Mouse (Mus musculus): ENCODE measurements around the gene Cttnbp2nl.

Gene Cttnbp2nl

DNA sequence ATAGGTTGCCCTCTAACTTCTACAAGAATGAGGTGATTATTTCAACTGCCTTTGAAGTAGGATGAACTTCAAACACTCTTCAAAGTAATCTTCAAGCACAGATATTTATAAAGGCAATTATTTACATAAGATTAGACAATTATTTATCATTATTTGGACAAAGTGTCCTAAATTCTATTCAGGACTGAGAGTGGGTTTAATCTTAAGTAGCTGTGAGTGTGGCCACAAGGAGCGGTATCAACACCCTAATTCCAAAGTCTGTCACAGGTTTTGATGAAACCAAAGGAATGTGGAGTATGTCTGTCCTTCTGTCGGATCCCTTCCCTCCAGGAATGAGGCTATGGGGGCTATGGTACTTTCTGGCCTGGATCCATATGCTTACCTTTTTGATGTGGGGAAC is 38.0 kb downstream of the Cttnbp2nl start:
- no peak for DNase-seq (ENCODE audit: low read depth, low spot score)

DNA sequence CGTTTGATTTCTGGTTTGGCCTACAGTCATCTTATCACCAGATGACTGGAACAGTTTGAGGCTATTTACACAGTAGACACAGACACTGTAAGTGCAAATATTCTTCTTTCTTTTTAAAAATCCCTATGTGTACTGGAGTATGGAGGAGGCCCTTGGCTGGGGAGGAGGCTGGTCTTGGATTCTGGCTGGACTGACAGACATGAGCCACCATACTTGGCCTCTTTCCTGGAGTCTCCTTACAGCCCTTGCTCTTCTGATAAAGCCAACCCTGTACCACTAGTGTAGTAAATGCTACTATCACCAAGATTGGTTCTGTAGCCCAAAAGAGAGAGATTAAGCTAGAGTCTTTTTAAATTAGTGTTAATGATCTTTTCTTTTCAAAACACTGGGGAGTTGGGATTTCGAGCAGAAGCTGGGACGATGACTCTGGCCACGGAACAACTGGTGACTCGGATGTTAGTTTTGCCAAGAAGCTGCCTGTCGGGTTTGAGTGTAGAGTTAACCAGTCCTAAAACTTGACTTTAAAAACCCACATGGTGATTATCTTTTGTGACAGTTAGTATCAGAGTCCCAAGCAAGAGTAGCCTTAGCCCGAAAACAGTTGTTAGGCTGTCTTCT is 40.1 kb downstream of the Cttnbp2nl start:
- DNase-seq (ENCODE audit: low read depth, low spot score): no peak

DNA sequence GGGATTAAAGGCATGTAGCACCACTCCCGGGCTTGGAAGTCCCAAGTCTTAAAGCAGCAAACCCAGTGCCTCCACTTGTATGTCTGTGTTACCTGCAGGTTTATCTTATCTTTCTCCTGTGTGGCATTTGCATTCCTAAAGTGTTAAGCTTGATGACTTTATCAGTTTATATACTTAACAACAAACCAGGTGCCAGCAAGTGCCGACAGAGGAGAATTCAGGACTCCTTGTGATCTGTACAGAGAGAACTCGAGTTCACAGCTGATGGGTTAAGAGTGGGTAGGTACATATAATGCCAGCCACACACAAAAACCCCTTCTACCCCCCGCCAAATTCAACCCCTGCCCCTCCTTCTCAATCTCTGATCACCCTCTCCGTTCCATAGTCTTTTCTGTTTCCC is 41.1 kb downstream of the Cttnbp2nl start:
- no peak for DNase-seq (ENCODE audit: low read depth, low spot score)

DNA sequence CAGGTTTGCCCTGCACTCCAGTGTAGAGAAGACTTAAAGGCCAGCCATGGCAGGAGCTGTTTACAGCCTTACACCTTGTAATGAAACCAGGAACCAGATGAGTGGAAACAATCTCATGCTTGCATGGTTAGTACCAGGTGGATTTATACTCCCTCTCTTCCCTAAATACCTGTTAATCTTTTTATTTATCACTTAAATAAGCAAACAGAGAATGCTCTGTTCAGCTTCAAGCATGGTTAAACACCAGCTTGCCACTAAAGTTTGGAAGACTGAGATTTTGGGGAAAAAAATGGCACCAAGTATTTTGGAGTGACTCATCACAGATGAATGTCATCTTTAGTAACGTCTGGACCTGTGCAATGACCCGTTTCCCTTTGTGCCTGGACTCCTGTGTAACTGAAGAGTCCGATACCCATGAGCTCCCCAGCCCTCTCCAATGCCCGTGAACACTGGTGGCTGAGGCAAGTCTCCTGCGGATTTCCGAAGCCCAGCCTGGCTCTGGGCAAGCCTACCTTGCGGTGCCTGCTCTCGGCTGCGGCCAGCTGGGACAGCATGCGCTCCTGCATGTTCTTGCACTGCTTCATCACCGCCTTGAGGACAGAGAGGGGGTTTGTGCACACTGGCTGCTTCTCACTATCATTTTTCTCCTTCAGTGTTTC is 42.1 kb downstream of the Cttnbp2nl start:
- DNase-seq (ENCODE audit: low read depth, low spot score): no peak

DNA sequence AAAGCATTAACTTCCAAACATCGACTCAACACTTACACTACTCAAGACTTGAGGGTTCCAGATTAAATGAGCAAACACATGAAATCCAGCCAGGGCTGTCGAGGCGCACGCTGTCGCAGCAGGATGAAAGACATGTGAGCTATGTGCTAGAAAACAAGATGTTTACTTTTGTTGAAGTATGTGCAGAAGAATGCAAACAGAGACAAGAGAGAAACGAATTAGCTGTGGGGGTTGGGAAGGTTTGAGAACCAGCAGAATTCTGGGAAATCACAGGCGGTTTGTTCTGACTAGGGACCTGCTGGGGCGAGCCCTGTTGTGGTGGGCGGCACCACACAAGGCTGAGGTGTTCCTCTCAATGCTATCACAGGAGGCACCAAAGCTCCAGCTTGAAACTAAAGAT is 44.9 kb downstream of the Cttnbp2nl start:
- DNase-seq (ENCODE audit: low read depth, low spot score): no peak

DNA sequence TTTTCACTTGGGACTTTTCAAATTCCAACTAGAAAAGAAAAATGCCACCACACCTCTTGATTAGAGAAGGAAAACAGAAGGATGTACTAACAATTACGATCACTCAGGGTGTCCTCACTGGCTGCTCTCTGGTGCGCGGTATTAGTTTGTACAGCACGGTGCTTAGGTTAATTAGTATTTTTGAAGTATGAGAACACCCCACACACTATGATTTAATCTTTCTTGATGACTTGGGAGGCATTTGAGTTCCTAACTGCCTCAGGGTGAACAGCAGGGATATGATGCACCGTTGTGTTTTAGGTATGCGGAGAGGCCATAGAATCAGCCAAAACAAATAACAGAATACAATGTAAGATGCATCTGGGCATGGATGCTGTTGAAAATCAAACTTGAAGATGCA is 46.8 kb downstream of the Cttnbp2nl start:
- no peak for DNase-seq (ENCODE audit: low read depth, low spot score)

DNA sequence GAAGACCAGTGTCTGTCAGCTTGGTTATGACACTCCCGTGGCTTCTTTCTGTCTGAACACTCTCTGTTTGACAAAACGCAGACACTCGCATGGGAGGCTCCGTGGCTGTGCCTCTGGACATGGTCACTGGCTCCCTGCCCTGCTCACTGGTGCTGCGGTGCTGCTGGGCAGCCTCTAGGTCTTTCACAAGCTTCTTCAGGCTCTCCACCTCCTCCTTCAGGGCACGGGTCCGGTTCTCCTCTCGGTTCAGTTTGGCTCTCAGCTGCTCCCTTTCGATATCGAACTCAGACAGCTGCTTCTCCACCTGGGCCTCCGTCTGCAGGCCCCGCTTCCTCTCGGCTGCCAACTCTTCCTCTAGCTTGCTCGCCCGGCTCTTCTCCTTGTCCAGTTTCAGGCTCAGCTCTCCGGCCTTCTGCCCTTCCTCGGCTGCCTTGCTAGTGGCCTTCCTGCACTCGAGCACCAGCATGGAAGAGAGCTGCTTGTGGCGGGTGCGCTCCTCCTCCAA is 47.3 kb downstream of the Cttnbp2nl start:
- DNase-seq (ENCODE audit: low read depth, low spot score): no peak

DNA sequence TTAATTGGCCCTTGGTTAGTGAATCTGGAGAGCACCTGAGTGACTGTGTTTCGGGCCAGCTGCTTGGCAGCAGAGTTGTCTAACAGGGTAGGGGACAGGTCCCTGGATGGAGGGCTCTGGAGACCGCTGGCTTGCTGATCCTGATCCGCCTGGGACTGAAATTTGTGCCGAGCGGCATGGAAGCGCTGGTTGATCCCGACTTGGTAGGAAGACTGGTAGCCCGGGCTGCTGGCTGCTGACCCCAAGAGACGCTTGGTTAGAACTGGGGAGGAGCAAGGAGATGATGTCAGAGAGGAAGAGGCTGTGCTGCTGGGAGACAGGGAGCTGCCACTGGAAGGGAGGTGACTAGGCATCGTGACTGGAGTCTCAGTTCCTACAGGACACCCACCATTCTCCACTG is 47.9 kb downstream of the Cttnbp2nl start:
- DNase-seq (ENCODE audit: low read depth, low spot score): no peak

DNA sequence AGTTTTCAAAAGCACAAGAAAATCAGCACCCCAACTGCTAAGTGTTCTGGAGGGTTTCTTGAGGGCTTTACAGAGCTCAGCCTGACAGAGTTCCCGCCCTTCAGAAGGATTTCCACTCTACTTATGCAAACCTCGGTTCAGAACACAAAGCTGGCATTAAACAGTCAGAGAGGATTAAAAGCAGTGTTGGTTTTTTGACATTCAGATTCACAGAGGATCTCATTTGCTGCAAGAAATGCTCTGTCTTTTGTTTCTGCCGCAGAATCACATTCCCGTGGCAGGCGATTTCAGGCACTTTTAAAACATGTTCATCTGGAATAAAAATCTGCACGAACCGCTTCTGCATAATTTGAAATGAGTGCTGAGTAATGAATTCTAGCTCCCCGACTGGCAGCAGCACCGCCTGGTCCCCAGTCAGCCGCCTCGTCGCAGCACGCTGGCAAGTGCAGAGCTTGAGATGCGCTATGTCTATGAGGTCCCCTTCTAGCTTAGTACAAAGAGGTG is 48.9 kb downstream of the Cttnbp2nl start:
- DNase-seq (ENCODE audit: low read depth, low spot score): no peak

DNA sequence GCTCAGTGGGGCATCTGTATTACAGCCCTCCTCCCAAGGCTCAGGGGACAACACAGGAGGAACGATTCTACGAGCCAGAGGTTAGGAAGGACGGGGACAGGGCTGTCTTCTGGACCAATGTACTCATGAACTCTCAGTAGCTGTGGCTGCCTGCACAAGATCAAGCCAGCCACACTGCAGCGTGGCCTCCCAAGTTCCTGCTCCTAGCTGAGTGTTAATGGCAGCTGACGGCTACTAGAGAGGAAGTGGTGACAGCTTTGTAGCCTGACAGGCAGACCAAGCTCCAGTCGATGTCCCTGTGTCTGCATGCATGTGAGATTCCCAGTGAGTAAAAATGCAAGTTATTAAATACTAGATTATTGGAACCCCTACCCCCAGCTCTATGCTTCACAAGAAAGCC is 51.6 kb downstream of the Cttnbp2nl start:
- no peak for DNase-seq (ENCODE audit: low read depth, low spot score)

DNA sequence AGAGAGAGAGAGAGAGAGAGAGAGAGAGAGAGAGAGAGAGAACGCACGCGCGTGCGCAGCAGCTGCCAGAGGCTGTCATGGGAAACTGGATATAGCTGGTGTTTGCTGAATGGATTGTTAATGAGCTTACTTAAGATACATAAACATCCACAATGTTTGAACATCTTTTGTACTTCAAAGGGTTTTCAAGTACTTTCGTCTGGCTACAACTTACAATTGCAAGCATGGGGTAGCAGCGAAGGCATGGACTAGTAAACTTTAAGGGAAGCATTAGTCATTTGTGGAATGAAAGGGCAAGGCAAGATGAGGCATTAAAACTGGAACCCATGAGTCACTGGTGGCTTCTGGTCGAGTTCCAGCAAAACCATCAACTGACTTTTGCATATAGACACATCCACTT is 52.4 kb downstream of the Cttnbp2nl start:
- DNase-seq (ENCODE audit: low read depth, low spot score): no peak

DNA sequence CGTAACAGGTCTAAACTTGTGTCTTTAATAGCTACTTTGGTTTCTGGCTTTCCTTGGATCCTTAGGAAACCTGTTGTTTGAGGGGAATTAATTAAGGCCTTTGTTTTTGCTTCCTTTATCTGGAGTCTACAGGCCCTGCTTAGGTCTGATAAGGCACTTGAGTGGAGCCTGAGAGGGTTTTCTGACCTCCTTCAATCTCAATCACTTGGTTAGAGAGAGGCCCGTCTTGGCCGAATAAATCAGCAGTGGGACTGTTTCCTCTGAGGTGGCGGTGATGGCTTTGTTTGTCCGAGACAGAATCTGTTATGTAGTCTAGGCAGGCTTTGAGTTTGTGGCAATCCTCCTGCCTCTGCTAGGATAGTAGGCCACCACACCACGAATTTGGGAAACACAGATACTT is 55.4 kb downstream of the Cttnbp2nl start:
- DNase-seq (ENCODE audit: low read depth, low spot score): no peak

DNA sequence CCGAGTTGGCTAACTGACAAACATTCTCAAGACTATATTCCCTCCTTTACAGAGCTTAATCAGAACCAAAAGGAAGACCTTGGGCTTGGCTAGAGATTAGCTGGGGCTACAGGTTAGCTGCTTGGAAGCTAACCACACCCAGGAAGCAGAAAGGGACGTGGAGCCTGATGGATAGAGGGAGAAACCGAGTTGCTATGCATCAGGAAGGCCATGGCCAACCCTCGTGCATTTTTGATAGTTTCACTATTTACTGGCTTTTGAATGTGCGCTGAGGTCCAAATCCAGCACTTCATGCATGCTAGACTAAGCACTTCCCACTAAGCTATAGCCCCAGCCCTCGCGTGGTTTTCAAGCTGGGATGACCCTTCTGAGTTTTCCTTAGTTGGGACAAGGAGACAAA is 57.2 kb downstream of the Cttnbp2nl start:
- DNase-seq (ENCODE audit: low read depth, low spot score): no peak

DNA sequence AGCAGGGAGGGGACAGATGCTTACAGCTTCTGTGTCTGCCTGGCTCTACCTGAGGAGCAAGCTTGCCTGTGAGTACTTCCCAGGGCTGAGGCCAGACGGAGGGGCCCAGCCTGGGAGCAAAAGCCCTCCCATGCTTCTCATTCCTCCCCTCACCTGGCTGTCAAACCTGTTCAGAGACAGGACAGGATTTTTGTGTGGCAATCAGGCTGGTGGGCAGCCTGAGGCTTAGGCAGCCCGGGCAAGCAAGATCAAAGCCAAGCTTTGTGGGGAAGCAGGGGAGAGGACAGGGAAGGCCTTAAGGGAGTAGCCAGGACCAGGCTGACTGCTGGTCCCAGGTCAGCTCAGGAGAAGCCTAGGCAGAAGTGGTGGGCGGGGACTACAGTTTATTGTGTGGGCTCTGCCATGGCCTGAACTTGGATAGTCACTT is 58.5 kb downstream of the Cttnbp2nl start:
- DNase-seq (ENCODE audit: low read depth, low spot score): no peak

DNA sequence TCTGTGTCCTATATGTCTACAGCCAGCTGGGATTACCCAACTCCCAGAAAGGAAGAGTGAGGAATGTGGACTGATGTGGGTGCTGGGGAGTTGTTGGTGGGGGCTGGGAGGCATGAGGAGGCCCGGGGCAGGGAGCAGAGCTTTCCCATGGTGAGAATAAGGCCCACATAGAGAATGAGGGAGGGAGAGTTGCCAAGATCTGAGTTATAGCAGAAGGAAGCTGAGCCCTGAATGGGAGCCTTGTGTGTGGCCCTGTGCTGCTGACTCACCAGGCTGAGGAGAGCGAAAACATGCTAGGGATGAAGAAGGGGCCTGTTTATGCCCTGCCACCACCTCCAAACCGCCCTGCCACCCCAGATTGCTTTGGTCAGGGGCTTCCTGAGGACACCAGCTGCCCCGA is 59.1 kb downstream of the Cttnbp2nl start:
- DNase-seq (ENCODE audit: low read depth, low spot score): no peak

DNA sequence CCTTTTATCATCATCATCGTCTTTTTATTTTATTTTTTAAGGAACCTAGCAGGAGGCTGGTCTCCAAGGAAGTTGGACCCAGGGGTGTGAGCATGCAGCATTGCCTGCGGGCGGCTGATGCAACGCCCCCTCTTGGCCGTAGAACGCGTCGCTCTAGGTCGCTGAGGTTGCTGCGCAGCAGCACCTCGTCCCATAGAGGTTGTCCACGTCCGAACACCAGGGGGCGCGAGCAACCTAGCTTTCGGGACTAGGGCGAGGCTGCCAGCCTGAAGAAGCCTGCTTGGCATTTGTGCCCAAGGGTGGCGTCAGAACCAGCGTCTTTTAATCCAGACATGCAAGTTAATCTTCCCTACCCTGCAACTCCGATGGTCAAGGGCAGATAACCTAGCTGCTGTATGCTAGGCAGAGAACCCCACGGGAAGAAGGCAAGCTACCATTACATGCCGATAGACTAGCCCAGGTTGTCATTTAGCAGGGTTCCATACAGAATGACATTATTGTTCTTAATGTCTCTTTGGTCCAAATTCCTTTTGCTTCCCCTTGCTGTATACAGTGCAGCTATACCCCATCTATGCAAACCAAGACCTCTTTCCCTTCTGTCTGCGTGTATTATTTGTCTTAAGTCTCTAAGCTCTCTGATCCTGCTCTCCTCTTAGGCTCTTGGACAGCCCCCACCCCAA is 60.1 kb downstream of the Cttnbp2nl start:
- peak; percentile 91 for DNase-seq (ENCODE audit: low read depth, low spot score)

DNA sequence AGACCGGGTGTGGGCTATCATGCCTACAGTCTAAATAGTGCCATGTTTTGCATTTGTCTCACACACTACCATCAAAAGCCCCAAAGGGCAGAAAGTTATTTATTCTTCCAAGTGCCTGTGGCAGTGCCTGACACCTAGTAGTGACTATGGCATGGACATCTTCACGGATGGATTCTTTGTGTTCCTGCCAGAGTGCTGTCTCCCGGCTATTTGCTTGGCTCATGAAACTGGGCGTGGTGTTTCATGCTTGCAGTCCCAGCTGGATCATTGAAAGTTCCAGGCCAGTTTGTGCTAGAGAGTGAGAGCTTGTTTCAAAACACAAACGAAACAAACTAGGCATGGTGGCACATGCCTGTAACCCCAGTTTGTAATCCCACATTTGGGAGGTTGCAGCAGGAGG is 61.2 kb downstream of the Cttnbp2nl start:
- no peak for DNase-seq (ENCODE audit: low read depth, low spot score)

DNA sequence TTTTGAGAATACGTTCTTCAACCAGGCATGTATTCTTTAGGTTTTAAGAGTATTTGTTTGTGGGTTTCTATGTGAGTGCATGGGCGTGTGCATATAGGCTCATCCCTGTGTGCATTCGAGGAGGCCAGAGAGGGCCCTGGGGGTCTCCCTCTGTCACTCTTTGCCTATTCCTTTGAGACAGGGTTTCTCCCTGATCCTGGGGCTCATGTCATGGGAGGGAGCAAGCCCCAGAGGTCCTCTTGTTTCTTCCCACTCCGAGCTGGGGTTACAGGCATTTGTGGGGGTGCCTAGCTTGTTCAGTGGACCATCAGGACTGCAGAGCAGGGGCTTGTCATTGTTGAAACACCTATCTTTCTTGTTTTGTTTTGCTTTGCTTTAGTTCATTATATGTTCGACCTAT is 65.1 kb downstream of the Cttnbp2nl start:
- no peak for DNase-seq (ENCODE audit: low read depth, low spot score)

DNA sequence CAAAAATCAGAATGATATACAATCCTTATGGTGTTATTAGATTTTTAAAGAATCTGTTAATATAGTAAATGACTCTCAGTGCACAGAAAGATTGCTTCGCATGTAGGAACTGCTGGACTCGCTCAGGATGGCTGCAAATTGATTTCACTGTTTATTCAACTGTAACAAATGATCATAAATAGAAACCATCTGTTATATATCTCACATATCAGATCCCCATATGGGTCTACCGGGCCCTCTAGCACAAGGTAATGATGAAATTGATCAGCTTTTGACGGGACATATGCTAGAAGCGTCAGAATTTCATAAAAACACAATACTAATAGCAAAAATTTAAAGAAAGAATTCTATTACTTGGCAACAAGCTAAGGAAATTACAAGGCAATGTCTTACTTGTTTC is 73.2 kb downstream of the Cttnbp2nl start:
- DNase-seq (ENCODE audit: low read depth, low spot score): no peak

DNA sequence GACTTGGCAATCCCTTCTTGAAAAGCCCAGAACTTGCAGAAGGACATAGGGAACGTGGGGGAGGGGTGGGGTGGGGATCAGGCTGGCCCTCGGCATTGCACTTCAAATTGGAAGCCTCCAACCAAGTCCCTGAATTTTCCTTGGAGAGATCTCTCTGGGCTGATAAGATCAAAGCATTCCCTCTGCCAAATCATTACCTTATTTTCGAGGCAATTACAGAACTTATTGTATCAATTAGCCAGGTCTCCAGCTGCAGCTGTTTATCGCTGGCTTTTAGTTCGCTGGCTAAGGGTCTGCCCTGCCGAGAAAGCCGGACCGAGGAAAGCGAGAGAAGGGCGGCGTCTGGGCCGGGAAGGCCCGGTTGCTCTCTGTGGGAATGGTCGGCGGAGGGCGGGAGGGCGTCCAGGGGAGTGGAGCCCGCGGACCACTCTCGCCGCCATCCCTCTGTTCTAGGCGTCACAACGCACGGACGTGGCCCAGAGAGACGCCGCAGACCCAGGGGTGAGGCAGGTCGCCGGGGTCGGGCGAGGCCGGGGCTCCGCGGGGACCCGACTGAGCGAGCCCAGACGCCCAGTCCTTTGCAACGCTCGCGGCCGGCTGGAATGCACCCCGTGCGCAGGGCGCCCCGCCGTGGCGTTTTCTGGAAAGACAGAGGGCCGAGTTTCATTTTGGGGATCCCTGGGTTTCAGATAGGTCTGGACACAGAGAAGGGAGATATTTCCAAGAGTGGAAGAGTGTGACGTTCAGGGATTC is 85.2 kb downstream of the Cttnbp2nl start:
- peak; percentile 79 for DNase-seq (ENCODE audit: low read depth, low spot score)

DNA sequence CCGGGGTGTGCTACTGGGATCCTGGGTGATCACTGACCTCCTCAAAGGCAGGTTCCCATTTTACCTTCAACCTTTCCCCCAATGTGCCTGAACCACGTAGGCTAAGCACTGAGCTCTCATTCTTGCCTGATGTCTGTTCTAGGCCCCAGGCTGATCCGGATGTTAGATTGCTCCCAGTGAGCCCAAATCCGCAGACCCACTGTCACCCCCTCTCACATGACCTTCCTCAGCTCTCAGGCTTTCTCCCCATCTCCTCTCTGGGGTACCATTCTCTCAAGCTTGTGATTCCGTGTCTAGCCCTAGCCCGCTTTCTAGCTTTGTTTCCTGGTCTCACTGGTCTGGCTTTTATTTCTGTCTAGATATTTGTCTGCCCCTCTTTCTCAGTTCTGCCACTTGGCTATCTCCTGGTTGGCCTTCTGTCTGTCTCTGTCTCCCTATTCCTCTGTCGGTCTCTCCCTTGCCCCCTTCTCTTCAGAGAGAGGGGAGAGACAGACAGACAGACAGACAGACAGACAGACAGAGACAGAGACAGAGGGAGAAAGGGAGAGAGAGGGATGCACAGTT is 86.9 kb downstream of the Cttnbp2nl start:
- DNase-seq (ENCODE audit: low read depth, low spot score): no peak

Data from mesoderm, embryonic 11.5 days (tissue).